Mouse (Mus musculus) ES-E14 (cell line): ENCODE results near the gene Hspb7. TPM values are rescaled to one million over a fixed set of nuclear protein-coding genes. Genes with fewer than 3 reads are reported as not detected.

Source experiments
- DNase-seq: peaks from one replicate; pipeline ENCODE4 v3.0.0-alpha.2; 2013; ENCODE audit warnings: low read depth, low spot score
- H3K27ac ChIP-seq: 2 replicates; pipeline ENCODE4 v1.5.1; 2012; ENCODE audit warnings: low read depth, mild to moderate bottlenecking, low read length, moderate library complexity, mixed read lengths; ENCODE audit not compliant: poor library complexity, insufficient read depth, severe bottlenecking
- H3K36me3 ChIP-seq: 2 replicates; pipeline ENCODE4 v1.6.1; 2012; ENCODE audit warnings: mild to moderate bottlenecking, low read length, moderate library complexity, mixed read lengths; ENCODE audit not compliant: control insufficient read depth, poor library complexity, insufficient read depth, severe bottlenecking
- H3K4me1 ChIP-seq, 2 experiments: fragments of 150-350 bp in 1 of 2; sonication (generic) in 1 of 2; 2 replicates each; pipeline ENCODE4 v1.6.1; 2012; ENCODE audit warnings: low read length in 2 of 2, mild to moderate bottlenecking in 1 of 2, mixed read lengths in 1 of 2; ENCODE audit not compliant: control insufficient read depth in 2 of 2, insufficient read depth in 2 of 2, poor library complexity in 1 of 2
- H3K4me3 ChIP-seq, 2 experiments: fragments of 150-350 bp in 1 of 2; sonication (generic) in 1 of 2; 2 replicates each; pipeline ENCODE4 v1.5.1; 2012; ENCODE audit warnings: low read length in 2 of 2, low read depth in 1 of 2, mild to moderate bottlenecking in 1 of 2, mixed read lengths in 1 of 2; ENCODE audit not compliant: insufficient read depth in 1 of 2, poor library complexity in 1 of 2, severe bottlenecking in 1 of 2
- H3K9ac ChIP-seq: 2 replicates; pipeline ENCODE4 v1.6.1; 2012; ENCODE audit warnings: low read depth, mild to moderate bottlenecking, low read length, mixed read lengths; ENCODE audit not compliant: poor library complexity, insufficient read depth, severe bottlenecking
- H3K9me3 ChIP-seq: fragments of 150-350 bp; sonication (generic); 2 replicates; pipeline ENCODE4 v1.6.1; 2012; ENCODE audit warnings: low read depth, mild to moderate bottlenecking, low read length; ENCODE audit not compliant: control insufficient read depth, insufficient read depth
- CHD2 ChIP-seq: IDR thresholded peaks from 2 replicates; pipeline ENCODE4 v1.6.1; 2014; ENCODE audit warnings: mild to moderate bottlenecking, low read depth, low read length, inconsistent platforms
- HCFC1 ChIP-seq: IDR thresholded peaks from 2 replicates; pipeline ENCODE4 v1.6.1; 2012; ENCODE audit warnings: low read length, inconsistent platforms, borderline replicate concordance; ENCODE audit not compliant: insufficient read depth
- MAFK ChIP-seq: IDR thresholded peaks from 2 replicates; pipeline ENCODE4 v1.6.1; 2014; ENCODE audit warnings: mild to moderate bottlenecking, low read depth, low read length, inconsistent platforms; ENCODE audit not compliant: insufficient read depth
- ZC3H11A ChIP-seq: IDR thresholded peaks from 2 replicates; pipeline ENCODE4 v1.6.1; 2012; ENCODE audit warnings: low read depth, mild to moderate bottlenecking, inconsistent platforms, low read length, borderline replicate concordance
- ZNF384 ChIP-seq: IDR thresholded peaks from 2 replicates; pipeline ENCODE4 v1.6.1; 2012; ENCODE audit warnings: low read depth, low read length, inconsistent platforms
- in situ Hi-C, 2 experiments: fragments of 600-800 bp; cut with MboI; formaldehyde crosslinking; loops; one replicate each; pipeline ENCODE4 v1.15.1; 2025; ENCODE audit warnings: low sequenced_read_pairs in 2 of 2, inconsistent platforms in 1 of 2; ENCODE audit not compliant: unreplicated experiment in 2 of 2
- total RNA-seq: library from RNA; depleted of rRNA; stranded (reverse); fragments of 300-350 nt; gene quantifications from 2 replicates; pipeline ENCODE4 v1.2.3, GENCODE M21; 2012; rRNA removed

The Hspb7 gene
- not detected in 2 replicates for total RNA-seq

DNA sequence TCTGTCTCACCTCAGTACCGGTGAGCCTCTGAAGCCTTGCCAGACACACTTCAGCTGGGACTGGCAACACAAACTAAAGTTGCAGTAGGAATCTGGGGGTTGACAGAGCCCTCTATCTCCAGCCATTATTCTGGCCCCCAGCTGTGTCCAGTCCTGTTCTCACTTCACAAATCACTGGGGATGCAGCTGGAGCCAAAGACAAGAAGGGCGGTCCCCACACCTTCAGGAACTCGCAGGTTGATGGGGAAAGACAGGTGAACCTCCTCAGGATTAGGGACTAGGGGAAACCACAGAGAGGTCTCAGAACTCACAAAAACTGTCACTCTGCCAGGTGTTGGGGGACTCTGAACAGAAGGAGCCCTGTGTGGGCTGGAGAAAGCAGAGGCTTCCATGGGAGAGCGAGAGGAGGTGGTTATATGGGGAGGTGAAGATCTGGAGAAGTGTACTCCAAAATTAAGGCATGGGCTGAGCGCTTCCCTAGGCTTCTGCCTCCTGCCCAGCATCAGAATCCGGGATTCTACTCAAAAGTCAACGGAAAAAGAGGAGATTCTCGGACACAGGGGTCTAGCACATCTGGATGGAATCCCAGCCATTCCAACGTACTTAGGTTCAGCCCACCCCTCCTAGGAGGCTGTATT, at the start of gene Hspb7:
TSS of gene Hspb7 (plus strand) at position 588 of the 638 bp plus-strand sequence.
- TF ChIP-seq ZNF384, result no peak
- TF ChIP-seq MAFK, result no peak
- no peak for TF ChIP-seq CHD2
- no peak for TF ChIP-seq HCFC1
- no peak for TF ChIP-seq ZC3H11A
- DNase-seq, result no peak
- Histone ChIP-seq H3K9me3 (no peaks in the 10 kb centered on the region), H3K4me3 (no peak within 1 kb of the TSS), H3K9ac (no peak within 1 kb of the TSS), H3K36me3 (no peaks in the 10 kb centered on the region), H3K4me1 (peaks cover 0 to 17% of the 10 kb centered on the region in 2 experiments; a peak in 2 of 4 replicates), H3K27ac (no peak within 1 kb of the TSS)
- in situ Hi-C loops, result no loop called here

DNA sequence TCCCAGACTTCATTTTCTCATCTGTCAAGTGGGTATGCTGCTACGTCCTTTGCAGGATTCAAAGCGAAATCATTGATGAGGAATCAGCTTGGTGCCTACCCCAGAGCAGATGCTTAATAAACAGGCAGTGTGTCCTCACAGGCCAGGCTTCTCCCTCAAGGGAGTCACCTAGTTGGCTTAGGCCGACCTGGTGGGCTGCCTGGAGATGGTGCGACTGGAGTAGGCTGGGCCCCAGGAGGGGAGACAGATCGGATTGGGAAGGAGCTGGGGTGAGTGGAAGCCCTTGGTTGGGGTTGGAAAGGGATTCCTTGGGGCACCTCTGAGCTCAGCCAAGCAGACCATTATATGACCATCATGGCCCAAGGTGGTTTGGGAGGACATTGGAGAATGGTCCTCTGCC, 48.2 kb upstream of the Hspb7 start:
- Histone ChIP-seq H3K9ac (no peak overlapping the region), H3K36me3 (no peaks in the 10 kb centered on the region), H3K27ac (no peak overlapping the region), H3K4me3 (no peak overlapping the region), H3K4me1 (peaks cover 0 to 4% of the 10 kb centered on the region in 2 experiments; a peak in 1 of 4 replicates), H3K9me3 (no peaks in the 10 kb centered on the region)
- TF ChIP-seq HCFC1, result no peak
- no peak for TF ChIP-seq MAFK
- TF ChIP-seq ZC3H11A, result no peak
- TF ChIP-seq CHD2, result no peak
- TF ChIP-seq ZNF384, result no peak
- no peak for DNase-seq
- in situ Hi-C loops, result no loop called here

DNA sequence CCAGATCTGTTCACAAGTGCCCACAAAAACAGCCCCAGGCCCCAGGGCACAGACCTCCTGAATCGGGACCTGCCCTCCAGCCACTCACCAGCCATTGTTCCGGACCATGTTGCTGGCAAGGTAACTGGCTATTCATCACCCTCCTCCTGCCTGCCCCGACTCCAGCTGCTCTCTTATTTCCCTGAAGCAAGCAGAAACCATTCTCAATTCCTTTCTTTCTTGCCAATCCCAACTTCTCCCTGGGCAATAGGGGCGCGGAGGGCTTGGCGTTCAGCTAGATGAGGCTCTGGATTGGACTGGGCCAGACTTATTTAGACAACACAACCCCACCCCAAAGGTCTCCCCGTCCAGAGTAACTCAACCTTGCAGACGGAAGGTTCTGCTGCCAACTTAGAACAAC, 40.9 kb upstream of the Hspb7 start:
- H3K9me3 ChIP-seq, result no peaks in the 10 kb centered on the region
- peaks cover 1 to 10% of the 10 kb centered on the region in 2 experiments; a peak in 3 of 4 replicates for H3K4me1 ChIP-seq
- H3K9ac ChIP-seq, result no peak overlapping the region
- in situ Hi-C loops, result no loop called here
- no peaks in the 10 kb centered on the region for H3K36me3 ChIP-seq
- H3K4me3 ChIP-seq, result no peak overlapping the region
- no peak overlapping the region for H3K27ac ChIP-seq
- TF ChIP-seq HCFC1 (no peak), ZNF384 (no peak), ZC3H11A (no peak), CHD2 (no peak), MAFK (no peak)
- no peak for DNase-seq

DNA sequence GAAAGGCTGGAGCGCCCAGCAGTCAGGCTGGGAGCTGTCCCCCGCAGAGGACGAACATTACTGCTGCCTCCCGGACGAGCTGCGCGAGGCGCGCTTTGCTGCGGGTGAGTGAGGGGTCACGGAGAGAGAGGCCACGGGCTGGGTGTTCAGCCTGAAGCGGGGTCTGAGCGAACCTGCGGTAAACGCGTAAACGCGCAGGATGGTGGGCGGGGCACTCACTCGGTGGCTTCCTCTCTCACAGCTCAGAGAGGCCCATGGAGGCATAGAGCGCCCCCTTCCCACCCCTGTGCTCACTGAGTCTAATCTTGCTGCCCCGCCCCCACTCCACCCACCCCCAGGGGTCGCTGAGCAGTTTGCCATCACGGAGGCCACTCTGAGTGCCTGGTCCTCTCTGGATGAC, 38.2 kb upstream of the Hspb7 start:
- Histone ChIP-seq H3K36me3 (no peaks in the 10 kb centered on the region), H3K9me3 (no peaks in the 10 kb centered on the region), H3K4me3 (no peak overlapping the region), H3K27ac (no peak overlapping the region), H3K4me1 (peaks cover 1 to 10% of the 10 kb centered on the region in 2 experiments; a peak in 3 of 4 replicates), H3K9ac (no peak overlapping the region)
- TF ChIP-seq MAFK (no peak), CHD2 (no peak), HCFC1 (no peak), ZC3H11A (no peak), ZNF384 (no peak)
- DNase-seq, result no peak
- in situ Hi-C loops, result no loop called here
